10 mouse cellular contexts compared by ENCODE assay signal in the genomic region with DNA sequence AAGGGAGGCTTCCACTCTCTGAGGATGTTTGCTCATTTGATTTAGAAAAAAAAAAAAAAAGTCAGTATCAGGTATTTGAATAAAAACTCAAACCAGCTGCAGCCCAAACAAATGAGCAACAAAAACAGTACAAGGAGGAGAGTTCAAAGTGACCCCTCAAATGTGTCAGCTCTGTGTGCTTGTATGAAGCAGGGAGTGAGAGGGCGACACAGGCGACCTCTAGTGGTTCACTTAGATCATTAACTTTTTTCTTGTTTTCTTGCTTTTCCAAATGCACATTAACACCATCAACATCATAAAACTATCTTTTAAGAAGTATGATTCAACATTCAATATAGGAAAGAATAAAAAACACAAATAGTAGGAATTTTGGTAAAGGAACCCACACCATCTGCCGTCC. TPM values are rescaled to one million over a fixed set of nuclear protein-coding genes. Genes with fewer than 3 reads are reported as not detected.
A peak's percentile ranks its signal among the peaks of the same experiment; 100 is the strongest.
DNase-seq lines count a peak whose midpoint lies in the region; ATAC-seq and TF ChIP-seq lines count a peak whose summit lies in the region.
"Had no signal": no experiment of that assay in that cellular context is flagged by ENCODE, and none has a peak within 500 bp of the region (broad histone marks: within the 10 kb centered on the region; RNA-seq: fewer than 3 reads in every experiment).

No protein-coding gene starts in this region.

- in situ Hi-C loops in Patski (cut with MboI; ENCODE audit: low pct_unique_long_range_greater_than_20kb) = loop anchor here (10.0 to 25.0 kb wide), 2 partner anchors 402 to 830 kb away; a partner anchor contains a TSS

- H3K27me3 ChIP-seq in Patski = no peaks in the 10 kb centered on the region
- H3K27me3 ChIP-seq: limb, embryonic 15.5 days had no signal

- POLR2A ChIA-PET in Patski (lab: Charles Lee) = no interaction called here

- no peak for ATAC-seq in Patski

- peak; percentile 15 for DNase-seq in heart, adult 8-10 months (ENCODE audit: low spot score)
- no peak for DNase-seq in heart, adult 9 months (ENCODE audit: low spot score in 2 of 2)
- DNase-seq in 416B (ENCODE audit: low read depth) (peak; percentile 77), Patski (ENCODE audit: low read depth, low spot score) (no peak)
- peak; percentile 51 for DNase-seq in forelimb bud, embryonic 11.5 days (ENCODE audit: low read depth, low spot score)
- DNase-seq in thymus, postnatal 4 days = peak; percentile 34
- DNase-seq in layer of hippocampus, adult 11-12 months (ENCODE audit: low spot score) = no peak
- DNase-seq in adrenal gland, adult 18-20 months (ENCODE audit: low spot score in 2 of 2) = no peak

- CTCF ChIA-PET in Patski (lab: Charles Lee) = interaction anchor here (0.6 to 2.5 kb wide), 3 partner anchors 9 to 58 kb away, joined by 3 to 7 read pairs (median 4); no protein-coding TSS in a partner anchor

- TF ChIP-seq CTCF in Patski (IDR thresholded peaks at IDR 0.05) = peak; percentile 83

RNA-seq across cellular contexts. Expression of a gene that starts 10.0 kb away (rescaled TPM):
- total RNA-seq in heart, adult 8-10 months (2022) = under 1 TPM; 0.25 to 0.92 (median 0.32) TPM
- polyA plus RNA-seq in Patski (2021) = 0.58 TPM
- total RNA-seq in adrenal gland, adult 18-20 months (2021) = 1 to 10 TPM; 2.3 to 2.5 TPM
- total RNA-seq: common myeloid progenitor, adult 5-6 weeks had no signal

RNA-seq across cellular contexts. Expression of a gene that starts 37.4 kb away (rescaled TPM):
- total RNA-seq in heart, adult 8-10 months (2022) = not detected
- polyA plus RNA-seq in Patski (2021) = not detected
- total RNA-seq in adrenal gland, adult 18-20 months (2021) = not detected
- total RNA-seq: common myeloid progenitor, adult 5-6 weeks had no signal

Comparison
In these comparisons a context has a peak if more than half of its experiments do, and no peak if none do; other contexts are left out.
1. DNase-seq: peak in heart, adult 8-10 months (single experiment), 416B (single experiment), forelimb bud, embryonic 11.5 days (single experiment) and thymus, postnatal 4 days (single experiment); none in heart, adult 9 months (0 of 2), Patski (single experiment), layer of hippocampus, adult 11-12 months (single experiment) and adrenal gland, adult 18-20 months (0 of 2).